Mouse (Mus musculus) fibroblast of lung, adult 2 months (primary cell): ENCODE data around the gene Ppp2r5c.
A peak's percentile ranks its signal among the peaks of the same experiment; 100 is the strongest.

ENCODE experiments used
- DNase-seq: peaks from one replicate; pipeline ENCODE4 v3.0.0-alpha.2; 2011; ENCODE audit warnings: low read depth

The Ppp2r5c gene

GRCm38 (mm10) chr12:110558175-110558574 is 111.3 kb downstream of the Ppp2r5c start:
- no peak for DNase-seq

- no peak for DNase-seq
These were observed 116.5 kb downstream of the Ppp2r5c start for GRCm38 (mm10) chr12:110563383-110563782.

DNA sequence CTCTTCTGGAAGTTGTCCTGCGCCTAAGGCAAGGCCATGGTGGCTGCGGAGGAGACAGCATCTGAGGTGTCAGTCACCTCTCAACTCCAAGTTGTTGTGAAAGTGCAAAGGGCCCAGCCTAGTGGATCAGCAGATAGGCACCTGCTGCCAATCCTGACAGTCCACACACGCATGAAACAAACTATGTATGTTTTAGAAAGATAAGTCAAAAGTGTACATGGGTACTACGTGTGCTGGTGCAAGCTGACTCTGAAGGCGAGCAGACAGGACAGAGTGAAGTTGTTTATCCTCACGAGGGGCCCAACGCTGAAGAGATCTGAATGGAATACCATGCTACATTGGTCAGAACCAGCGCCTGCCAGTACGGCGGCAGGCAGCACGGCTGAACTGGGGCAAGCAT is 117.9 kb downstream of the Ppp2r5c start:
- no peak for DNase-seq

- no peak for DNase-seq
These were observed 119.4 kb downstream of the Ppp2r5c start for GRCm38 (mm10) chr12:110566366-110566765.

DNA sequence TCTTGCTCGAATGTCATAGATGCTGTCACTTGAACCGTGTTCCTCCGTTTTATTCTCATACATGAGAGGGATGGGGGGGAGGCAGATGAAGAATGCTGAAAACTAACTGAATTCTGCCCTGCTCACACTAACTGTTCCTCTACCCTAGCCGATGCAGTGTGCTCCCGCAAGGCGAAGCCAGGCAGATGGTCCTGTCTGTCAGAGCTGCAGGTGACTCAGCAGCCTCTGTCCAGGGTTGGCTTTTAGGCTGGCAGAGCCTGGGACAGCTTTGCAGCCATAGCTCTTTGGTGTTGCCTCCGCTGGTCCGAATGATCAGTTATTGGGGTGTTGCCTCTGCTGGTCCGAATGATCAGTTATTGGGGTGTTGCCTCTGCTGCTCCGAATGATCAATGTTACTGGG is 124.1 kb downstream of the Ppp2r5c start:
- DNase-seq = no peak

DNA sequence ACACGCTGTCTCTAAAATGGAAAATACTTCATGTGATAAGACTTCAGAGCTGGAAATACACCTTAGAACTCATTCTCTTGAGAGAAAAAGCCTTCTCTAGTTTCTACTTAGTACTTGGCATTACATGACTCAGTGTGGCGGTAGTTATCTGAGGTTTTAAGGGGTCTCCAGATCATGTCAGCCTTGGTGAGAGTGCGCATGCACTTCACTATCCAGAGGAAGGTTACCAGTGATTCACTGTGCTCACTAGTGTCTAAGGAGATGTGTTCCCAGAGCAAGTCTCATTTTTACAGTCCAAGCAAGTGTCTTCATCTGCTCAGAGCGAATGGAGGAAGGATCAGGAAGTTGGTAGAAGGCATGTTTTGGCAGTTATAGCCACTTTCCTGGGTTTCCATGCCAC is 125.4 kb downstream of the Ppp2r5c start:
- no peak for DNase-seq

- no peak for DNase-seq
These were observed 126.7 kb downstream of the Ppp2r5c start for GRCm38 (mm10) chr12:110573635-110574034.

DNA sequence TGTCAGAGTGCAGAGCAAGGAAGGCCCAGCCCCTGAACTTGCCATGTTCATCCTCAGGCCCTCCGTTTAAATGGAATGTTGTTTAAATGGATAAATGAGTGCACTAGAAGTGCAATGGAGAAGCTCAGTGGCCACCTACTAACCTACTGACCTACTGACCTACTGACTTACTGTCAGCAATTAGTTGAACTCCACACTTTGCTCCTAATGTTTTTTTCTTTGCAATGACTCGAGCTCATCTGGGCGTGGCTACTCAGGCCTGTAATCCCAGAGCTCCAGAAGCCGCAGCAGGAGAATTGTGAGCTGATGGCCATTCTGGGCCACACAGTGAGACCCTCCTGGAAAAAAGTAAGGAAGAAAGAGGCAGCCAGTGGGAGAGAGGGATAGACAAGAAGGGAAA is 129.0 kb downstream of the Ppp2r5c start:
- no peak for DNase-seq

- DNase-seq = no peak
These were observed 131.4 kb downstream of the Ppp2r5c start for GRCm38 (mm10) chr12:110578333-110578732.

- DNase-seq = no peak
These were observed 141.7 kb downstream of the Ppp2r5c start for GRCm38 (mm10) chr12:110588622-110589021.

DNA sequence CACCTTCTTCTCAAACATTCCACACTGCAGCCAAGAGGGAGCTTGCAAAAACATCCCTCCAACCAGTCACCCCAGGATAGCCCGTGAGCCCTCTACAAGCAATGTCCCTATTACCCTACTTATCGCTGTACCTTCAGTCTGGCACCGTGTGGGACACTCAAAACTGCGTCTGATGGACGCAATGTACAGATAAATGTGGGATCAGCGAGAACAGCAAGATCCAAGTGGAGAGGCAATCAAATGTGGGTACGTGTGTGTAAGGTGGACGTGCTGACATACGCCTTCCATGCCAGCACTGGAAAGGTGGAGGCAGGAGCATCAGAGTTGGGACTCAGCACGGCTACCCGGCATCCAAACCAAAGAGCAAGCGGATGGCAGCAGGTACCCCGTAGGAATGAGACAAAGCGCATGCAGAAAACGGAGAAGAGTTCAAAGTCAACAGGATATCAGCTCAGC is 143.9 kb downstream of the Ppp2r5c start:
- no peak for DNase-seq

- peak; percentile 100 for DNase-seq
These were observed 144.5 kb downstream of the Ppp2r5c start for GRCm38 (mm10) chr12:110591260-110591883.

- no peak for DNase-seq
These were observed 151.6 kb downstream of the Ppp2r5c start for GRCm38 (mm10) chr12:110598527-110598926.

DNA sequence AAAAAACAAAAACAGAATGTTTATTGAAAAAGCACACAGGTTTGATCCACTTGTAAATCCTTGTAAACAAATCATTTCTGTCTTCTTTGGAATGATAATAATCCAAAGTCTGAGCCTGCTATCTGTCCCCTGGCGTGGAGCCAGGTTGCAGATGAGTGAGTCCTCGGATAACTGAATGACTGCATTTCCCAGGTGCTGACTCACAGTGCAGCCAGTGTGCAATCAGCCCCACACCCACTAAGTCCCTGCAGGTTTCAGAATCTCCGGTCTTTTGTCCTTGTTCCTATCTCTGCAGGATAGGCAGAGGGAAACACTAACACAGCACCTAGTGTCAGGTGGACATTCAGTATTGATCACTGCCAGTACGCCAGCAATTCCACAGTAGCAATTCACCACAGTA is 152.9 kb downstream of the Ppp2r5c start:
- DNase-seq = no peak

DNA sequence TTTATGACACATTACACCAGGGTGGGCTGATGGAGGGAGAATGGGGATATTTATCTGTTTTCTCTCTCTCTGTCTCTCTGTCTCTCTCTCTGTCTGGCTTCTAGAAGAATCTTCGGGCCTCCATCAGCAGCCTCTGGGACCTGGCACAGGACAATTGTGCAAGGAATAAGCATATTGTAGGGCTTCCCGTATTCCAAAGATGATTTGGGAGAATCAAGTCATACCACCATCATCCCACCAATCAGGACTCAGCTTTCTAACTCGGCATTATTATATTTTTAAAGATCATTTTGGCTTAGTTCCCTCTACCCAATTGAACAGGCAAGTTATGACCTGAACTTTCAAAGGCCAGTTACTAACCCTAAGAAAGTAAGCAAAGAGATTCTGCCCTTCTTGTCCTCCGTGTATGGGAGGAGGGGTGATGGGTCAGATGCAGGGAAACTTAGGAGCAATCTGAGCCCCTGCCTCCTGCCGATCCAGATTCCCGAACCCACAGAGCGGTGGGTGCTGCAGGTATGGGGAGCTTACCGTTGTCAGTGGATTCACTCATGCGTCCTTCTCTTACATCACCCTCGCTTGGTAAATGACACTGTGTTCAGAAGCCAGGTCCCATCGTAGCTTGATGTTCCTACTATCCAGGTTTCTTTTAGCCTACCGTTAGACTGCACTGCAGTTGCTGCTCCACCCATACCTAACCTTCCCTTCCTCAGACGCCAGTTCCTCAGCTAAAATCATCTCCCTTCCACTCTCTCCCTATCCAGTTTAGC is 153.5 kb downstream of the Ppp2r5c start:
- DNase-seq = no peak

DNA sequence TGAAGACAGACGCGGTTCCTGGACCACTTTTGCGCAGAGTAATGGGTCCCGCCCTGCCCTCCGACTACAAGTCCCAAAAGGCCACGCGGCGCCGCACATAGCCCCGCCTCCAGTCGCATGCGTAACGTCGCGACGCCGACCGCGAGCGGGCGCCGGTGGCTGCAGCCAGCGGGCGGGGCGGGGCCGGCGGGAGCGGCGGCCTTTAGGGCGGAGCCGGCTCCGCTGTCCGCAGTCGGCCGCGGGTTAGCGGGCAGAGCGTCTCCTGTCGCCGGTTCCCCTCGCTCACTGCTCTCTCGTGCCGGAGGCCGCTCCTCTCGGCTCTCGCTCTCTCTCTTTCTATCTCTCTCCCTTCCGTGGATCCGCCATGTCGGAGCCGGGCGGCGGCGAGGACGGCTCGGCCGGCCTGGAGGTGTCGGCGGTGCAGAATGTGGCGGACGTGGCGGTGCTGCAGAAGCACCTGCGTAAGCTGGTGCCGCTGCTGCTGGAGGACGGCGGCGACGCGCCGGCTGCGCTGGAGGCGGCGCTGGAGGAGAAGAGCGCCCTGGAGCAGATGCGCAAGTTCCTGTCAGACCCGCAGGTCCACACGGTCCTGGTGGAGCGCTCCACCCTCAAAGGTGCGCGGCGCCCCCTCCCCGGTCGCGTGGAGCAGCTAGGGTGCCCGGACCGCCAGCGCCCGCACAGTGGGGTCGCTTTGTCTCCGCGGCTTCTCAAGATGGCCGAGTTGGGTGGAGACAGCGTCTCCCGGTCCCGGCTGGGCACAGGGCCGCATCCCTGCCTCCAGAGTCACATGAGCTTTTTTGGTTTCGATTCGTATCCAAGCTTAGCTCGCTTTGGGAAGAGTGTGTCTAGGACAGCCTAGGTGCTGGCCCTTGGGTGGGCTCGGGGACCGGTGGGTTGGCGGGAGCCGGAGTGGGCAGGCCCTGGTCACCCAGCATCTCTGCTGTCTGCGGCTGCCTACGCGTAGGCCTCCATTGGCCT is 154.6 kb downstream of the Ppp2r5c start, which contains the start of gene Dync1h1:
Gene Dync1h1 (plus strand): TSS at position 212 of the 978 bp plus-strand sequence.
- DNase-seq = peak; percentile 73

DNA sequence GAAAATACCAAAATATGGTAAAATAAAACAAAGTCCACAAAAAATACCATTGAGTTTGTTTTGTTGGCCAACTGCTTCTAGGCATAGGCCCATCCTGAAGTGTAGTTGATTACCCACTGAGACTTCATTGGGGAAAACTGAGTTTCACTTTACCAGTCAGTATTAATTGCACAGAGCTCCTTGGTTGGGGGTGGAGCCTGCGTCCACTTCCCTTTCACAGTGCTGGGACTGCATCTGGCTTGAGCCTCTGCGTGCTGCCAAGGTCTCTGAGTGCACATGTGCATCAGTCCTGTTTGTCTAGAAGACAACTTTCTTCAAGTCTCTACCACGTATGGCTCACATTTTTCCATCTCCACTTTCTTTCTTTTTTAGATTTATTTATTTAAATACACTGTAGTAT is 159.2 kb downstream of the Ppp2r5c start:
- no peak for DNase-seq

- no peak for DNase-seq
These were observed 159.8 kb downstream of the Ppp2r5c start for GRCm38 (mm10) chr12:110606676-110607075.

GRCm38 (mm10) chr12:110608460-110609152 is 161.7 kb downstream of the Ppp2r5c start:
- peak; percentile 87 for DNase-seq

- DNase-seq = no peak
These were observed 162.2 kb downstream of the Ppp2r5c start for GRCm38 (mm10) chr12:110609153-110609497.

- DNase-seq = no peak
These were observed 163.8 kb downstream of the Ppp2r5c start for GRCm38 (mm10) chr12:110610713-110611112.

- no peak for DNase-seq
These were observed 183.1 kb downstream of the Ppp2r5c start for GRCm38 (mm10) chr12:110630056-110630455.
